Mouse (Mus musculus) kidney, postnatal 10 days (tissue): ENCODE results near the gene Dnajc16.

Experiments
- DNase-seq: peaks from one replicate; pipeline ENCODE4 v3.0.0; 2021; ENCODE audit warnings: mixed read lengths

Dnajc16 gene

DNA sequence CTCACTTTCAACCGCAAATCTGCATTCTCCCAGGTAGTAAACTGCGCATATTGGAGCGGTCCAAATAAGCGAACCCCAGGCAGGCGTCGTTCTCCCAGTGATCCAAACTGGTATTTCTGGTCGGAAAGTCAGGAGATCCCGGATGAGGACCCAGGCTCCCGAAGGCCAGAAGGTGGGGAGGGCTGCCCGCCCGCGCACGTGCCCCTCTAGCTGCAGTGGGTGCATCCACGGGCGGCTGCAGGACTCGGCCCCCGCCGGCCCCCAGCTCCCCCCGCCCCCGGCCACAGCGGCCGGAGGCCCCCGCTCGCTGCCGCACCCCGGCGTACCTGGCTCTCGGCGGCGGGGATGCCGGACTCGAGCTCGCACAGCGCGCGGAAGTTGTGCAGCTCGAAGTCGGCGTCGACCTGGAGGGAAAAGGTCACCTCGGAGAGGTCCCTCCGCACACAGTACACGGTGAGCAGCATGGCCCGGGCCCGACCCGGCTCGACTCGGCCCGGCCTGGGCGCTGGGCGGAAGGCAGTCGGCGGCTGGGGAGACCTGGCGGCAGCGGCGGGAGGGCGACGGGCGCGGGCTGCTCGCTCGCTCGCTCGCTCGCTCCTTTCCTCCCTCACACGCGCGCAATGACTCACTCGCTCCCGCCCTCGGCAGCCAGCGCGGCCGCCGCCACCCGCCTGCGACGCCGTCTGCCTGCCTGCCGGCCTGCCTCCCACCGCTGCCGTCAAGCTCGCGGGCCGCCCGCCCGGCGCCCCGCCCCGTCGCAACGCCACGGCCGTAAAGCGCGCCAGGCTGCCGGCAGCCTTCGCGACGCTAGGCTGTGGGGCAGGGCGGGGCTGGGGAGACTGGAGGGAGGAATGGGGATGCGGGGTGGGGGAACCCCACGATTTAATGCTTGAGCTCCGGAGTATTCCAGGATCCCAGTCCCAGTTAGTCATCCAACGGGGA, 67.7 kb downstream of the Dnajc16 start, which contains the start of gene Ddi2:
Gene Ddi2, minus strand, starts transcription at position 689 of the 942 bp plus-strand sequence.
- DNase-seq: peak; percentile 95

DNA sequence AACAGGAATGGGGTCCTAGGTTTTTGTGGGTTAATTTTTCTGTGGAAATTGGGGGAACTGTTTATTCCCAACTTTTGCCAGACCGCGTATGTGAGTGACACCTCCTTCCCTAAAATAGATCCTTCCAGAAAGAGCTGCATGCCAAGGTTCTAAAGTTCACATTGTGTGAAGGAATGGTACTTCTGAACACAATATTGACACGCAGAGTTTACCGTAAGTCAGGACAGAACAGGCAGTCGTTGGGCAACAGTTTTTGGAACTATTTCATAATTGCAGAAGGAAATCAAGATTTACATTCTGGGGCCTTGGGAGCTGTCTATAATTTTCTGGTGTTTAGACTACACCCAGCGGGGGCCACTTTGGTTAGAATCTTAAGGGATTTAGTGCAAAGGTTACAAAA, 68.8 kb downstream of the Dnajc16 start:
- DNase-seq: no peak

DNA sequence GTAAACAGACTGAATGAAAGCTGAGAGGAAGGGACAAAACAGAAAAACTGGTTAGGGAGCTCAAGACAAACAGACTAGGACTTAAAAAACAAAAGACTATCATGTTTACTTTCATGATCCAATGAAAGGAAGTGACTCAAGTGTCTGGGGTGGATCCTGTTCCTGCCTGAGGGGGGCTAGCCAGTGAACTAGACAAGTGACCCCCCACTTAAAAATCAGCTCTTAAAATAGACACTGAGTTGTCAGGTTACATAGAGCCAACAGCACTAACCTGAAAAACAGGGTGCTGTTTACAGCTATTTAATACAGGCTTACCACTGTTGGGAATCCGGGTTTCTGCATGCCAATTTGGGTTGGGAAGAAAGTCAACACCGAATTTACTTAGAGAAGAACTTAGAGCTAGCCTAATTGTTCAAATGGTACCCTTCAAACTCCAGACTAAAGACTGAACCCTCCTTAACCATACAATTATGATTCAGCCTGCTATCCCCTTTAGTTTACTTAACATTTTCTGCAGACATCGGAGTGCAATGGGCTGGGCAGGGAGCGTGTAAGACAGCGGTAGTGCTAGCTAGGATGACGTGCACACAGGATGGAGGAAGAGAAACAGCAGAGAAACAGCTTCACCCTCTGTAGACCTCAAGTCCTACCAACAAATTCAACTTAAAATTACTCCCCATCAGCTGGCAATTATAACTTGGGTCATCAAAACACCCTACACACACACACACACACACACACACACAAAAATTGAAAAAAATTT, 69.8 kb downstream of the Dnajc16 start:
- DNase-seq: no peak

DNA sequence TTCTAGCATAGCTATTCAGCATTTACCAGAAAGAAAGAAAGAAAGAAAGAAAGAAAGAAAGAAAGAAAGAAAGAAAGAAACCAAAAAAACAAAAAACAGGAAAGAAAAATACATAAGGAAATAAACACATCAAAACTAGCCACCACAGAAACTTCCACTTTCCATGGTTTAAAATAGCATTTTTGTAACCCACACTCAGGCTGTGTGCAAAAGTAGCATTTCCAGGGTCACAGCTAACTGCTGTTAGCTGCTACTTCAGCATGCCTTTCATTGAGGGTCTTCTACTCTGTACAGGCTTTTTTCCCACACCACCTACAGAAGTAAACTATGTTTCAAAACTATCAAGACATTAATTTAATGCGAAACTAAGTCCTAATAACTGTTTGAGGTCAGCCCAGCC, 71.4 kb downstream of the Dnajc16 start:
- DNase-seq: no peak

- DNase-seq: no peak
Measured at GRCm38 (mm10) chr4:141717633-141718032, 73.1 kb downstream of the Dnajc16 start.

- DNase-seq: no peak
Measured at GRCm38 (mm10) chr4:141715027-141715426, 75.7 kb downstream of the Dnajc16 start.

DNA sequence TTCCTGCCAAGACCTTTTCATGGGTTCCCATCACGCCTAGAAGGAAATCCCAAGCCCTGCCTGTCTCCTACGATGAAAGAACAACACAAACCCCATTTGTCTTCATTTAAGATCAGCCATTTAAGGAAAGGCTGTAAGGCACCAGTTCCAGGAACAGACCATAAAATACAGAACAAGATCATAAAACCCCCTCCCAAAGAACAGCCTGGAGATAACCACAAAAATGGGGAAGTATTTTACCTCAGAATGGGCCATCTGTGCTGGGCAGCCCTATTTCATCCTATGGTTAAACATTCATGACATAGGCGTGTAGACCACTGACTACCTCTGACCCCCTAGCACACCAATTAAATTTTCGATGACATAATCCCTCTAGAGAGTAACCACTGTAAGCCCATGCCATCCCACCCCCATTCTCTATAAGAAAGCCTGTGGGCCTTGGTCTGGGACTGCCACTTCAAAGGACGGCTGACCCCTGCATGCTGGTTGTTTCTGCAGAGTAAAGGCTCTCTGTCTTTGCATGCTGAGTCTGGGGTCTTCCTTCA, 77.1 kb downstream of the Dnajc16 start:
- DNase-seq: no peak

- DNase-seq: no peak
Measured at GRCm38 (mm10) chr4:141711250-141711649, 79.5 kb downstream of the Dnajc16 start.
